Mouse (Mus musculus): ENCODE results near the gene Usp2. TPM values are rescaled to one million over a fixed set of nuclear protein-coding genes. Genes with fewer than 3 reads are reported as not detected.

Usp2 gene
- 10 to 100 TPM; 71.9 to 87.1 TPM for total RNA-seq (2021)
- long read RNA-seq, experiment 1, transcript Usp2-202 (12 exons, 2,057 nt): major isoform, 53 of 93 reads
- long read RNA-seq, experiment 1, transcript Usp2-201 (13 exons, 3,867 nt): minor isoform, 20 of 93 reads
- long read RNA-seq, experiment 1, partial matches to known transcripts: 3 of 93 reads
- long read RNA-seq, experiment 1, other reads (novel, unspliced or antisense): 16 of 93 reads
- long read RNA-seq, experiment 2, transcript Usp2-201 (13 exons, 3,867 nt): minor isoform, 9 of 62 reads
- long read RNA-seq, experiment 2, transcript Usp2-202 (12 exons, 2,057 nt): major isoform, 40 of 62 reads
- long read RNA-seq, experiment 2, partial matches to known transcripts: 4 of 62 reads
- long read RNA-seq, experiment 2, other reads (novel, unspliced or antisense): 9 of 62 reads

- intact Hi-C loops (cut with DNase I): loop anchor here (5.0 kb wide), 1 partner anchor 40 kb away; the partner anchor contains the start of gene C1qtnf5
- peak; percentile 100 for DNase-seq (ENCODE audit: low spot score in 2 of 2)
Measured at GRCm38 (mm10) chr9:44066785-44067225, at the start of gene Usp2. Usp2 (plus strand) TSS chr9:44067021.

DNA sequence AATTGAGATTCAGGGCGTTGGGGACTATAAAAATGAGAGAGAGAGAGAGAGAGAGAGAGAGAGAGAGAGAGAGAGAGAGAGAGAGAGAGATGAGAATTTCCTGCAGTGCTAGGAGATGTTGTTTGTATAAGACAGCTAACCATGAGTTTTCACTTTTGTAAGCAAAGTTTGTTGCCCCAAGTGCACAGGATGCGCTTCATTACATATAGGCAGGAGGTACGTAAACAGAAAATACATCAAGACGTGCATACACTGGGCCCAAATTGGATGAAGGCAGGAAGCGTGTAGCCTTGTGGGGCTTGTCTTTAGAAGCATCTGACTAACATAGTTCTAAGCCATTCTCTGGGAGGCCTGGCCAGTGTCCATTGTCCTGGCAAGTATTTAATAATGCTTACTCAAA, 49.0 kb upstream of the Usp2 start:
- intact Hi-C loops (cut with DNase I): no loop called here
- DNase-seq (ENCODE audit: low spot score in 2 of 2): no peak

DNA sequence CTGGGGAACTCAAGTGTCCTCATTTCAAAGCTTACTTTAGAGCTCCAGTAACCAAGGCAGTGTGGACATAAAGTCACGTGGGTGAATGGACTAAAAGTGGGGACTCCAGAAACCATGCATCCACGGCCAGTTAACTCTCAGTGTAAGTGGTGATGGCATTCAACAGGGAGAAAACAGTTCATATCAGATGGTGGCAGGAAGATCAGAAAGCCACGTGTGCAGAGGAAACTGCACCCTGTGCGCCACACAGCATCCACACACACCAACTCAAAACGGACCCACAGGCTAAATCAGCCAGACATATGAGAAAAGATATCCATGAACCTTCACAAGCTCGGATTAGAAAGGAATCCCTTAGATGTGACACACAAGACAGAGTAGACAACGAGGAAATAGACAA, 46.8 kb upstream of the Usp2 start:
- no peak for DNase-seq (ENCODE audit: low spot score in 2 of 2)
- intact Hi-C loops (cut with DNase I): no loop called here

DNA sequence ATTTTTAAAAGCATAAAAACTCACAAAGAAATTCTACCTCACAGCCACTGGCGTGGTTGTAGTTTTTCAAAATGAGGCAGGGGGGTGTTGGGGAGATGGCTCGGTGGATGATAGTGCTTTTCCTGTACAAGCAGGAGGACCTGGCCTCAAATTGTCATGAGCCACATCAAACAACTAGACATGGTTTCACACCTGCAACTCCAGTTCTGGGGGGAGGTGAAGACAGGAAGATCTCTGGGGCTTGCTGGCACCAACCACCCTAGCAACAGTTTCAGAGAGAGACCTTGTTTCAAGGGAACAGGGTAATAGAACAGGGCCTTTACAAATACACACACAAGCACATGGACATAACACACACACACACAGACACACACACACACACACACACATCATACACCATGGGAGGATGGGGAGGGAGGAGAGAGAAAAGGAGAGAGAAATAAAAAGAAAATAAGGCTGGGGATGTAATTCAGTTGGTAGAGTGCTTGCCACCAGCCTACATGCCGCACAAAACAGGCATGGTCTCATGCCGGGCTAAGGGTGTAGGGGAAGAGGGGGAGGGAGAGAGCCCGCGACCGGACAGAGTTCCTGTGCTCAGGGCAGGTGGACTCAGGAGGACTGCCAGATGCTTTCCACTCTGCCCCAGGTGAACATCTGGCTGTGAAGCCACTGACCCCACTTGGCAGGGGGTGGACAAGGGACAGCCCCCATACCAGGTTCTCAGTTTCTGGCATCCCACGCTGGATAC, 44.5 kb upstream of the Usp2 start:
- intact Hi-C loops (cut with DNase I): no loop called here
- no peak for DNase-seq (ENCODE audit: low spot score in 2 of 2)

DNA sequence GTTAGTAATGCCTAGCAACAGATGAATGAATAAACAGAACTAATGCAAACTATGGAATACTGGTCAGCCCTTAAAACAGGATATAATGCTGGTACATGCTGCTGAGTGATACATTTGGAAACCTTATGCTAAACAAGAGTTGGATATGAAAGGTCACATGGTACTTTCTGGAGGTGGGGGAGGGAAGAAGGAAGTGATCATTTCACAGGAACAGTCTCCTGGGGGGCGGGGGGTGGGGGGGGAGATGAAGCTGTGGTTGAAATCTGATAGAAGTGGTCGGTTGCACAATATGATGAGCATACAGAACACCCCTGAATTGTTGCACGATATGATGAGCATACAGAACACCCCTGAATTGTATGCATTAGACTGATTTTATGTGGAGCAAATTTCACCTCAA, 42.7 kb upstream of the Usp2 start:
- DNase-seq (ENCODE audit: low spot score in 2 of 2): no peak
- intact Hi-C loops (cut with DNase I): no loop called here

DNA sequence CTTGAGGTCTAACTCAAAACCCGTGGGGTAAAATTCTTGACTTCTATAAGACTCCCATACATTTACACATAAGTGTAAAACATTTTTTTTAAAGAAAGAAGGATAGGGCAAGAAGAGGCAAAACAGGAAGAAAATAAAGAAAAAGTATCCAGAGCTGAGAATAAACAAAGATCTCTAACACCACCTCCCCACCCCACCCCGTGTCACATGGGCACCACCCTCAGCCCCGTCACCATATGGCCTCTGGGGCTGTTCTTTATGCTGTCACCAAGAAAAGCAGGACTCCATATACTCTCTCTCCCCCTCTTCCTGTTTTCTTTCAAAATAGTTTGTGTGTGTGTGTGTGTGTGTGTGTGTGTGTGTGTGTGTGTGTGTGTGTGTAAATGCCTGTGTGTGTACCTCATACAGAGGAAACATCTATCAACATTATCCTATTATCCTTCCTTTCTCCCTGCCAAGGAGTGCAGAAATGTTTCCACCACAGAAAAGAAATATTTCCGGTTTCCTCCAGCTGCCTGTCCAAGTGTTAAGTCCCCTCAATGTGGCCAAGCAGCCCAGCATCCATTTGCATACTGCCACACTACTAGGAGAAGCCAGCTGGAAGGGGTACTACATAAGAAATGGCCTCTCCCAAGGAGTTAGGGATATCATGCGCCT, 37.1 kb upstream of the Usp2 start:
- intact Hi-C loops (cut with DNase I): no loop called here
- DNase-seq (ENCODE audit: low spot score in 2 of 2): no peak

- no peak for DNase-seq (ENCODE audit: low spot score in 2 of 2)
- intact Hi-C loops (cut with DNase I): no loop called here
Measured at GRCm38 (mm10) chr9:44030646-44031045, 36.2 kb upstream of the Usp2 start.

DNA sequence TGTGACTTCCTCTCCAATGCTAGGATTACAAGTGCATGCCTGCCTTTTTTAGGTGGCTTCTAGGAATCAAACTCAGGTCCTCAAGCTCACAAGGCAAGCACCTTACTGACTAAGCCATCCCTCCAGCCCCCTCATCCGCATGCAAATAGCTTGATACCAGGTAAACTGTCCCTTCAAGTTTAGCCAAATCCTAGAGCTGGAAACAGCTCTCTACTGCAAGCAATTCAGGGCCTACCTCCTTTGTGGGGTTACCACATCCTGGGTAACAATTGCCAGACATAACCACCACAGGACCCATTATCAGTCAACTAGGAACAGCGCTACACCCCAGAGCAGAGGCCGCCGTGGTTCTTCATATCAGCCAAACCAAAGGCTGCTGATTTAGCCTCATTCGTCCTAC, 35.7 kb upstream of the Usp2 start:
- DNase-seq (ENCODE audit: low spot score in 2 of 2): no peak
- intact Hi-C loops (cut with DNase I): no loop called here

DNA sequence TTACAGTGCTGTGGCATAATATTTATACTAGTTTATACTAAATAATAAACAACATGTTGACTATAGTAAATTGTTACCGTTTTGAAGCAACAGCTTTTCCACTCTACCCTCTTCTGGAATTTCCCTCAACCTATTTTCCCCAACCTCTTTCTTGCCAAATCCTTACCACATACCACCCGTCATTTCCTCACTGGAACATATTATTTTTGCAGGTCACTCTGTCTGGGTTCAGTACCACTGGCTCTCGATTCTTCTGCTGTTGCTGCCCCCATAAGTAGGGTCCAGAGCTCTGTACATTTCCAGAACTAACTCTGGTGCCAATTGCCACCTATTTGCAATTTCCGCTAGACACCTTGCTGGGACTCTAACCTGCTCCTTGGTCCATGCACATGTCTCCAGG, 34.9 kb upstream of the Usp2 start:
- no peak for DNase-seq (ENCODE audit: low spot score in 2 of 2)
- intact Hi-C loops (cut with DNase I): no loop called here

GRCm38 (mm10) chr9:44033317-44033716, 33.5 kb upstream of the Usp2 start:
- intact Hi-C loops (cut with DNase I): no loop called here
- DNase-seq (ENCODE audit: low spot score in 2 of 2): no peak

- DNase-seq (ENCODE audit: low spot score in 2 of 2): no peak
- intact Hi-C loops (cut with DNase I): no loop called here
Measured at GRCm38 (mm10) chr9:44033957-44034727, 32.7 kb upstream of the Usp2 start.

DNA sequence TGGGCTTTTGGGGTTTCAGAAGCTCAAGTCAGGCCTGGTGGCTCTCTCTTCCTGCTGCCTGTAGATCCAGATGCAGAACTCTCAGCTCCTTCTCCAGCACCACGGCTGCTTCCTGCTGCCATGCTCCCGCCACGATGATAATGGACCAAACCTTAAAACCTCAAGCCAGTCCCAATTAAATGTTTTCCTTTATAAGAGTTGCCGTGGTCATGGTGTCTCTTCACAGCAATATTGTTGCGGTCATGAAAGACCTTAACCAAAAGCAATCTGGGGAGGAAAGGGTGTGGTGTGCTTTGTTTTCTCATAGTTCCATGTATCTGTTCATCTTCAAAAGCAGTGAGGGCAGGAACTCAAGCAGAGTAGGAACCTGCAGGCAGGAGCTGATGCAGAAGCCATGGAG, 29.7 kb upstream of the Usp2 start:
- intact Hi-C loops (cut with DNase I): no loop called here
- no peak for DNase-seq (ENCODE audit: low spot score in 2 of 2)

- intact Hi-C loops (cut with DNase I): loop anchor here (5.0 kb wide), 1 partner anchor 34 kb away; no protein-coding TSS in a partner anchor
- DNase-seq (ENCODE audit: low spot score in 2 of 2): no peak
Measured at GRCm38 (mm10) chr9:44041511-44042395, 25.1 kb upstream of the Usp2 start.

- DNase-seq (ENCODE audit: low spot score in 2 of 2): no peak
- intact Hi-C loops (cut with DNase I): loop anchor here (5.0 kb wide), 1 partner anchor 35 kb away; no protein-coding TSS in a partner anchor
Measured at GRCm38 (mm10) chr9:44042396-44042680, 24.5 kb upstream of the Usp2 start.

GRCm38 (mm10) chr9:44042836-44043707, 23.7 kb upstream of the Usp2 start, which contains the start of gene Thy1:
Thy1 (plus strand) TSS chr9:44043384.
- intact Hi-C loops (cut with DNase I): loop anchor here (5.0 kb wide), 1 partner anchor 36 kb away; no protein-coding TSS in a partner anchor
- DNase-seq (ENCODE audit: low spot score in 2 of 2): peak; percentile 80 to 83

DNA sequence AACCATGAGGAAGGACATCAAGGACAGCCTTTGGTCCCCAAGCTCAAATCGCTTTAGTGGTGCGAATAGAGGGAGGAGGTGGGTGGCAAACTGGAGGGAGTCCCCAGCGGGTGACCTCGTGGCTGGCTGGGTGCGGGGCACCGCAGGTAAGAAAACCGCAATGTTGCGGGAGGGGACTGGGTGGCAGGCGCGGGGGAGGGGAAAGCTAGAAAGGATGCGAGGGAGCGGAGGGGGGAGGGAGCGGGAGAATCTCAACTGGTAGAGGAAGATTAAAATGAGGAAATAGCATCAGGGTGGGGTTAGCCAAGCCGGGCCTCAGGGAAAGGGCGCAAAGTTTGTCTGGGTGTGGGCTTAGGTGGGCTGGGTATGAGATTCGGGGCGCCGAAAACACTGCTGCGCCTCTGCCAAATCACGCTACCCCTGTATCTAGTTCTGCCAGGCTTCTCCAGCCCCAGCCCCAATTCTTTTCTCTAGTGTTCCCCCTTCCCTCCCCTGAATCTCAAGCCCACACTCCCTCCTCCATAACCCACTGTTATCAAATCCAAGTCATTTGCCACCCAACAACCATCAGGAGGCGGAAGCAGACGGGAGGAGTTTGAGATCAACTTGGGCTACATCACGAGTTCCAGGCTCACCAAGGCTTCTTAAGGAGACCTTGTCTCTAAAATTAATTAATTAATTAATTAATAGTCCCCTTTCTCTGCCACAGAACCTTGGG, 23.0 kb upstream of the Usp2 start:
- intact Hi-C loops (cut with DNase I): loop anchor here (5.0 kb wide), 1 partner anchor 37 kb away; no protein-coding TSS in a partner anchor

More for the DNA sequence above, 23.0 kb upstream of the Usp2 start:
- peak in 1 of 2 experiments; percentile 44 for DNase-seq (ENCODE audit: low spot score in 2 of 2)

All from left cerebral cortex, postnatal 14 days (tissue).